Mouse (Mus musculus): ENCODE measurements around the gene Egln3. TPM values are rescaled to one million over a fixed set of nuclear protein-coding genes. Genes with fewer than 3 reads are reported as not detected.

The Egln3 gene
- 7.8 and 11.9 TPM in 2 replicates for polyA plus RNA-seq (2015; fragmentation: Nextera tagmentation; extraction: Ambion mirVana)

GRCm38 (mm10) chr12:54203656-54204045 is at the start of gene Egln3:
Gene Egln3, minus strand, starts transcription at chr12:54203860.

